Mouse (Mus musculus) limb, embryonic 12.5 days (tissue): Measurements from ENCODE around the gene Dnttip2. TPM values are rescaled to one million over a fixed set of nuclear protein-coding genes. Genes with fewer than 3 reads are reported as not detected.

Source experiments
- ATAC-seq: fragments of 200-750 bp; cut with Nextera tagmentation; 2 replicates; pipeline ENCODE4 v1.8.0; 2017; ENCODE audit warnings: low read depth, moderate TSS enrichment; ENCODE audit not compliant: insufficient number of reproducible peaks, insufficient read depth, low FRiP score, low TSS enrichment
- H3K27ac ChIP-seq: fragments of 300-500 bp; sonication (generic); 2 replicates; pipeline ENCODE4 v1.5.1; 2016; ENCODE audit warnings: mild to moderate bottlenecking, moderate library complexity
- H3K27me3 ChIP-seq: fragments of 300-500 bp; sonication (generic); 2 replicates; pipeline ENCODE4 v1.6.1; 2016; ENCODE audit warnings: mild to moderate bottlenecking, moderate library complexity
- H3K36me3 ChIP-seq: fragments of 300-500 bp; sonication (generic); 2 replicates; pipeline ENCODE4 v1.6.1; 2016; ENCODE audit warnings: mild to moderate bottlenecking, moderate library complexity
- H3K4me1 ChIP-seq: fragments of 300-500 bp; sonication (generic); replicated peaks from 2 replicates; pipeline ENCODE4 v1.6.1; 2016
- H3K4me2 ChIP-seq: fragments of 300-500 bp; sonication (generic); 2 replicates; pipeline ENCODE4 v1.6.1; 2016; ENCODE audit warnings: mild to moderate bottlenecking, moderate library complexity
- H3K4me3 ChIP-seq: fragments of 300-500 bp; sonication (generic); replicated peaks from 2 replicates; pipeline ENCODE4 v1.5.1; 2016; ENCODE audit warnings: mild to moderate bottlenecking
- H3K9ac ChIP-seq: fragments of 300-500 bp; sonication (generic); replicated peaks from 2 replicates; pipeline ENCODE4 v1.6.1; 2016; ENCODE audit warnings: mild to moderate bottlenecking, moderate library complexity
- H3K9me3 ChIP-seq: fragments of 300-500 bp; sonication (generic); 2 replicates; pipeline ENCODE4 v1.6.1; 2016; ENCODE audit warnings: mild to moderate bottlenecking, moderate library complexity
- WGBS: fragments of 180-500 bp; shearing (Covaris S2); methylation state at CpG from one replicate; pipeline ENCODE4 v1.1.7; 2016; 5-methylcytosine and 5-hydroxymethylcytosine counted together
- microRNA counts: library from miRNA; unstranded; fragments of <30 nt; microRNA quantifications from one replicate; lab custom pipeline; 2017
- microRNA-seq: library from miRNA; unstranded; fragments of <30 nt; microRNA quantifications from one replicate; pipeline ENCODE4, GENCODE M21; 2017
- polyA plus RNA-seq: library from polyadenylated mRNA; unstranded; fragments of >200 nt; fragmentation: Nextera tagmentation; extraction: Ambion mirVana; gene quantifications from 2 replicates; pipeline ENCODE4 v1.2.1, GENCODE M21; 2016

Dnttip2 gene
- polyA plus RNA-seq, 1 experiment from 2014 or later: 86.5 TPM

- Histone ChIP-seq H3K27ac (peak overlapping the region; percentile 41; the same call in 1 of the 2 replicates), H3K9ac (no peak overlapping the region), H3K4me2 (no peak overlapping the region), H3K36me3 (no peaks in the 10 kb centered on the region), H3K4me3 (no peak overlapping the region), H3K27me3 (0 out of 2 replicates have a peak, but pooled peaks cover 5% of the 10 kb centered on the region), H3K9me3 (no peaks in the 10 kb centered on the region), H3K4me1 (peaks cover 26% of the 10 kb centered on the region)
- 34% methylated on average over 7 of the region's 7 CpGs for WGBS
- no peak for ATAC-seq
These were observed 59.7 kb downstream of the Dnttip2 start for GRCm38 (mm10) chr3:122333902-122334301.

GRCm38 (mm10) chr3:122334375-122334774 is 60.2 kb downstream of the Dnttip2 start:
- peak overlapping the region; percentile 41; the same call in 1 of the 2 replicates for H3K27ac ChIP-seq
- WGBS: 38% methylated on average over 7 of the region's 7 CpGs

More at GRCm38 (mm10) chr3:122334375-122334774, 60.2 kb downstream of the Dnttip2 start:
- Histone ChIP-seq H3K27me3 (0 out of 2 replicates have a peak, but pooled peaks cover 5% of the 10 kb centered on the region), H3K4me1 (peaks cover 29% of the 10 kb centered on the region), H3K36me3 (no peaks in the 10 kb centered on the region), H3K9ac (no peak overlapping the region), H3K4me3 (no peak overlapping the region), H3K4me2 (no peak overlapping the region), H3K9me3 (no peaks in the 10 kb centered on the region)
- ATAC-seq: no peak

MicroRNAs encoded within 50 kb of the gene (microRNA counts, 519-probe panel; counts per million panel counts)
- not detected for microRNA mmu-miR-760 (lab: Ali Mortazavi, UCI)

Small RNA genes lying within 50 kb of the gene (microRNA-seq; reads per million reads assigned to microRNA genes)
- not detected for gene Gm22903
- gene Mir760: 158 reads per million, percentile 57 among the genes with 10 or more reads in this experiment

Other genes with a start within 250 kb of the Dnttip2 start
- gene Abca4, start 229.9 kb upstream of the Dnttip2 start, polyA plus RNA-seq: 1.8 and 2.2 TPM in 2 replicates
- gene Gclm, start 28.8 kb upstream of the Dnttip2 start, polyA plus RNA-seq: 60.7 and 64.0 TPM in 2 replicates
- gene Bcar3, start 19.7 kb downstream of the Dnttip2 start, polyA plus RNA-seq: 6.9 and 7.6 TPM in 2 replicates